Mouse (Mus musculus): ENCODE data around the gene Pfkfb3. TPM values are rescaled to one million over a fixed set of nuclear protein-coding genes. Genes with fewer than 3 reads are reported as not detected.

Gene Pfkfb3
- total RNA-seq, 2 experiments from 2014 or later = 38.1 to 42.3 TPM

DNA sequence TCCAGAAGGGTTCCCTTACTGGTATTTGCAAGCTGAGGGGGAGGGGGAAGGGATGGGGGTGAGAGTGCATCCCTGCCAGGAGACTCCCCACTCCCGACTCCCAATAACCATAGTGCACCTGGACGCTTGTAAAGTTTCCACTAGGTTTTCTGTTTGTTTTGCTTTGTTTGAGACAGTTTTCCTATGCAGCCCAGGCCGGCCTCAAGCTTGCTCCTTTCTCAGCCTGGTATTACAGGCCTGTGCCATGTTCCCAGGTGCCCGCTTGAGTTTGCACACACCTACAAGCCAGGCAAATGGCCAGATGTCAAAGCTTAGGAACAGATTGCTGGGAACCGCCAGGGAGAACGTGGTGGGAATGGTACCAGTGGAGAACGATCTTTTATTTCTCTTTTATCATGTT, 50.1 kb downstream of the Pfkfb3 start:
- DNase-seq (ENCODE audit: low spot score in 2 of 2) = no peak

GRCm38 (mm10) chr2:11502901-11503431, 50.9 kb downstream of the Pfkfb3 start:
- DNase-seq (ENCODE audit: low spot score in 2 of 2) = peak; percentile 81 to 89

DNA sequence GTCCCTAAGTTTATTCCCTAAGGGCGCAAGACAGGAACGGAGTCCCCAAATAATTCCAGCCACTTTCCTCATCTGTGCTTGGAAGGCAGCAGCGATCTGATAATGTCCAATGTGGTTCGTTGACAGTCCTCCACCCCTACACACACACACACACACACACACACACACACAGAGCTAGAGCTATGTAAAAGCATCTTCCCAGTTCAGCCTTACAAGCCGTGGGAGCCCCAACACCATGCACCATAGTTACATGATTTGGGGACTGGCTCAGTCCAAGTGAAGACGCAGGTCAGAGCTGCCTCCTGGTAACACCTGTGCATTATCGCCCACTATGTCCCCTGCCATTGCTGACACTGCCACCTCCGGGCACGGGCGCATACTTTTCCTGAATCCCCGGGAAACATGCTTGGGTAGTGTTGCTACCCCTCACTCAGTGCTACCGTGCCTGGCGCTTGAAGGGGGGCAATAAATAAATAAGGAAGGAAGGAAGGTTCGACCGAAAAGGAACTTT, 51.6 kb downstream of the Pfkfb3 start:
- DNase-seq (ENCODE audit: low spot score in 2 of 2) = no peak

- peak; percentile 91 to 94 for DNase-seq (ENCODE audit: low spot score in 2 of 2)
These were observed 52.3 kb downstream of the Pfkfb3 start for GRCm38 (mm10) chr2:11501301-11502254.

GRCm38 (mm10) chr2:11500666-11501065, 53.2 kb downstream of the Pfkfb3 start:
- DNase-seq (ENCODE audit: low spot score in 2 of 2) = peak in 1 of 2 experiments; percentile 9

DNA sequence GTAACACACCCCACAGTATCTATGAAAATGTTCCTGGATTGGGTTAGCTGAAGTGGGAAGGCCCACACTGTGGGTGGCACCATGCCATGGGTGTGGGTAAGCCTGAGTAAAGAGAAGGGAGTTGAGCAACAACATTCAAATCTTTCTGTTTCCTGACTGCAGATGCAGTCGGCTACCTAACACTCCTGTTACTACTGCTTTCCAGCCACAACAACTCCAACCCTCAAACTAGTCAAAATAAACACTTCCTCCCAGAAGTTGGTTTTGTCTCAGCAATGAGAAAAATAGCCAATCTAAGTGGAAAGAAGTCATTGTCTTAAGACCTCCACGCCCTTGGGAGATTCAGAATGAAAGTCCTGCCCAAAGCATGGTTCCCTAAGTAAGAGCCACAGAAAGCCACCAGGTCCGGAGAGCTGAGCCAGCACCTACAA, 57.3 kb downstream of the Pfkfb3 start:
- peak; percentile 40 to 64 for DNase-seq (ENCODE audit: low spot score in 2 of 2)

DNA sequence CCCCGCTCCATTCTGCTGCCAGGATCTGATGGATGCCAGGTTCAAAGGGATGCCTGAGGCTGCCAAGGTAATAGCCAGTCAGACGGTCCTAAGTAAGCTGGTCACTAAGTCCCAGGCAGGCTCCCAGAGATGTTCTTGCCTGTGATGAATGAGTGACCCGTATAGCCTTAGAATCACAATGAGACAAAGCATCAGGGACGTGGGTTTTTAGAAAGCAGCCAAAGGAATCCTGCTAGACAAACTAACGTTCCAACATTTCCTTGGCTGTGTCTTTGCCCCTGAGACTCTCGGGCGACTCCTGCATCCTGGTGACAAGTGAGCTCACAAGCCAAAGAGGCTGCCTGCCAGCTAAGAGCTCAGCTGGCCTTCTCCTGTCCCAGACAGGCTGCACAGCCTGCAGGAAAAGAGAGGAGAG, 59.0 kb downstream of the Pfkfb3 start:
- peak in 1 of 2 experiments; percentile 15 for DNase-seq (ENCODE audit: low spot score in 2 of 2)

GRCm38 (mm10) chr2:11492855-11493254, 61.0 kb downstream of the Pfkfb3 start:
- DNase-seq (ENCODE audit: low spot score in 2 of 2) = no peak

GRCm38 (mm10) chr2:11491471-11491870, 62.4 kb downstream of the Pfkfb3 start:
- DNase-seq (ENCODE audit: low spot score in 2 of 2) = no peak

DNA sequence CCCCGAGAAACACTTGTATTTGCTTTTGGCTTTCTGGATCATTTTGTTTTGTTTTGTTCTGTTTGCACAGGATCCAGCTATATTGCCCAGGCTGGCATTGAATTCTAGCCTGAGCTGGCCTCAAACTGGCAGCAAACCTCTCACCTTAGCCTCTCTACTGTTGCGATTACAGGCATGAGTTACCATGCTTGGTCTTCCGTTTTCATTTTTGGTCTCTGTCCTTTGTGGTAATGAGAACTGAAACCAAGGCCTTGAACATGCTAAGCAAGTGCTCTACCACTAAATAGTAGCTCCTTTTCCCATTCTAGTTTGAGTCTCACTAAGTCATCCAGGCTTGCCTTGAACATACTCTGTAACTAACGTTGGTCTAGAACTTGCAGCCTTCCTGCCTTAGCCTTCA, 63.3 kb downstream of the Pfkfb3 start:
- DNase-seq (ENCODE audit: low spot score in 2 of 2) = no peak

GRCm38 (mm10) chr2:11483226-11483625, 70.7 kb downstream of the Pfkfb3 start:
- no peak for DNase-seq (ENCODE audit: low spot score in 2 of 2)

DNA sequence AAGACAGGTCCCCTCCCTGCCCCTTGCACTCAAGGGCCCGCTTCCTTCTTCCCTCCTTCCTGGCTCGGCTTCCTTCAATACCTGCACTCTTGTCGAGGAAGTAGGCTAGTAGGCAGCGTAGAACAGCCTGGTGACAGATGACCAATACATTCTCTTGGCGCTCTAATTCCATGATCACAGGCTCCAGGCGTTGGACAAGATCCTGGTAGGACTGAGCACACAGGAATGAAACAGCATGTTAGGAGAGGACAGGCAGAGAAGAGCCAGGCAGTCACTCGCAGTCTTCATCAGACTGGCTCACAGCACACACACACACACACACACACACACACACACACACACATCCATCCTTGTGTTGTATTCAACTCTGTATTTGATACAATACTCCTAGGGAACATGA, 71.5 kb downstream of the Pfkfb3 start:
- no peak for DNase-seq (ENCODE audit: low spot score in 2 of 2)

DNA sequence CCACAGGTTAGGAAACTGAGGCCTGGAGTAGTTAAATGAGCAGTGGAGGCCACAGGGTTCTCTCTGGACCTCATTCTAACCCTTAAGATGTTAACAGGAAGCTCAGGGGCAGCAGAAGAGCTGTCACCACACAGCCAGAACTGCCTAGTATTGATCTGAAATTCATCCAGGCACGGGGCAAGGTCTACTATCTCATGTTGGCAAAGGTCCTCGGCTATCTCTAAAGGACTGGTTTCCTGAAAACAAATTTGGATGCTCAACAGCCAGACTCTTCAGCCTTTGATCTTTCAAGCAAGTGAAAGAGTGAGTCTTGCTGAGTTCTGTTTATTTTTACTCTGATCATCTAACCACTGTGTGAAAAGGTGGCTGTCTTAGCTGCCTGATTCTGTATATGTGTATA, 74.9 kb downstream of the Pfkfb3 start:
- no peak for DNase-seq (ENCODE audit: low spot score in 2 of 2)

GRCm38 (mm10) chr2:11475316-11475715, 78.6 kb downstream of the Pfkfb3 start:
- no peak for DNase-seq (ENCODE audit: low spot score in 2 of 2)

DNA sequence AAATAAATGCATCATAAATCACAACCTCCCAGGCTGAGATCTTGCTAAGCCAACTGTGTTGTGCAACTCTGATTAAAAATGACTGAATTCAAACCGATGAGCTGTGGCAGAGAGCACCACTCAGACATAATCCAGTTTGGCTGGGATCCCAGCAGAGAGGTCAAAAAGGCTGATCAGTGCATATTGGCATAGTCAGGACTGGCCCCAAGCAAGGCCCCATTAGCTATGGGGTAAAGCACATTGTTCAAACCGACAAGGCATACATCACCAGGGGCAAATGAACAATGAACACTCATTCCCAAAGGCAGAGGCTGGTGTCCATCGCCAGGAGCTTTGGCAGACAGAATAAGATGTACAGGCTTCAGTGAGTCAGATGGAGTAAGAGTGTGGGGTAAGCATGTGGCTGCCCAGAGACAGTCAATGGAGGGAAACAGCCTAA, 89.2 kb downstream of the Pfkfb3 start:
- DNase-seq (ENCODE audit: low spot score in 2 of 2) = no peak

DNA sequence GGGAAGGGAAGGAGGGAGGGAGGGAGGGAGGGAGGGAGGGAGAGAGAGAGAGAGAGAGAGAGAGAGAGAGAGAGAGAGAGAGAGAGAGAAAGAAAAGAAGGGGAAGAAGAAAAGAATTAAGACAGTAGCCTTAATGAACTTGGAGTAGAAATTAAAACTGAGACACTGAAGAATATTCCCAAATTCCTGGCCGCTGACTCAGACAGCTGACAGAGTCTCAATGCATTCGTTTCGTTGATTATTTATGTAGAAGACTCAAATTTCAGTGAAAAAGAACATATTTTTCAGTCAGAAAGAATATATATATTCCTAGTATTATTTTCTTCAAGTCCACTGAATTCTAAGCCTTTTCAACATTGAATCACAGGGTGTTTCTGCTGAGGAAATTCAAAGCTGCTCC, 92.9 kb downstream of the Pfkfb3 start:
- DNase-seq (ENCODE audit: low spot score in 2 of 2) = no peak

DNA sequence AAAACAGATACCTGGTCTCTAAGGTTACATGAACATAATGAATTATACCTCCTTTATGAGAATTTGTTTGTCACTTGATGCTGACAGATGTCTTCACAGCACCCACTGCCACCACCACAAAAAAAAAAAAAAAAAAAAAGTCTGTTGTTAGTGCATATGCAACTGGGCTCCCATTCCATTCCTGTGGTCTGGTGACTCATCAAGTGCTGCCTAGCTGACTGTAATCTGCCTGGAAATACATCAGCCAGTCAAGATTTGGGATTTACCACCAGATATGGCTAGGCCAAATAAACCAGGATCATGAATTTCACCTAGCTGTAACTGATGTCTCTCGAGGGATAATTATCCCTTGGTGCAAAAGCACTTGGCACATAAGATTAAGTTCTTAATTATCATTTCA, 95.4 kb downstream of the Pfkfb3 start:
- DNase-seq (ENCODE audit: low spot score in 2 of 2) = no peak

GRCm38 (mm10) chr2:11457904-11458303, 96.0 kb downstream of the Pfkfb3 start:
- no peak for DNase-seq (ENCODE audit: low spot score in 2 of 2)

DNA sequence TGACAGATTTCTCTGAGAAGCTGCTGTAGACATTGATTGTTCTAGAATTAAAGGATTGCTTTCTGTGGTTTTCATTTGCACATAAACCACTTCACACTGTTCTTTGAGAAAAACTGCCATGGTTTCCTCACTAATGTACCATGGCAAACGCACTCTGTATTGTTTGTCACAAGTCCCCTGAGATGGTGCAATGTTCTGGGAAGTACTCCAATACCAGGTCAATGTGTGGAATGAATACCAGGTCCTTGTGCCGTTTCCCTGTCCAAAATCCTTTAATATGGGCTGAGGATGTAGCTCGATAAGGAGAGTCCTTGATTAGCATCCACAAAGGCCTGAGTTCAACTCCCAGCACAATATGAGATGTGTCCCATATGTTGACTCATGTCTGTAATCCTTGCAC, 105.2 kb downstream of the Pfkfb3 start:
- no peak for DNase-seq (ENCODE audit: low spot score in 2 of 2)

DNA sequence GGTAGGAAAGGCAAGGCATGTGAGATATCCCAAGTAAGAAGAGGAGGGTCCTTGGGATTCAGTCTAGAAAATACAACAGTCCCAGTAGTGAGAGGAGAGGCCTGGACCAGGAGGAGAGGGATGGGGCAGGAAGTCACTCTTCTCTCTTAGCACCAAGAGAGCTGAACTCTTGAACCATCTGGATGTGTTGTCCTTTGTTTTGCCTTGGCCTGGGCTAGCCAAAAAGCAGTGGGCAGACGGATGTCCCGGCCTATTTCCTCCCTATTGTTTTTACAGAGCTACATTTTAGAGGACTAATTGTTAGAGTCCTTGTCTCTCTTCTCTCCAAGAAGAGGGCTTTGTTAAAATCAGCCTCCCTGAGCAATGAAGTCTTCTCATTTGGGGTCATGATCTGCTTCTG, 106.0 kb downstream of the Pfkfb3 start:
- DNase-seq (ENCODE audit: low spot score in 2 of 2) = no peak

DNA sequence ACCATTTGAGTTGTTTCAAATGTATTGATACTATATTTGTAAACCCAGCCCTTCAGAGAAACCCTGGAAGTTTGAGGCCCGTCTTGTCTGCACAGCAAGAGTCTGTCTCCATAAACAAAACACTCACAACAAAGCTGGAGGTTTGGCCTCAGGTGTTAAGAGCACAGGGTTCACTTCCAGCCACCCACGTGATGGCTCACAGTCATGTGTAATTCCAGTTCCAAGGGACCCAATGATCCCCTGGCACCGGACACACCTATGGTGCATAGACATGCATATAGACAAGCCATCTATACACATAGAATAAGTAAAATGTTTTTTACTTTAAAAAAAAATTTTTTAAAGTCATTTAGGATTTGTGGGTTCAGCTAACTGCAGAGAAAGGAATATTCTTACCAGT, 108.2 kb downstream of the Pfkfb3 start:
- no peak for DNase-seq (ENCODE audit: low spot score in 2 of 2)

DNA sequence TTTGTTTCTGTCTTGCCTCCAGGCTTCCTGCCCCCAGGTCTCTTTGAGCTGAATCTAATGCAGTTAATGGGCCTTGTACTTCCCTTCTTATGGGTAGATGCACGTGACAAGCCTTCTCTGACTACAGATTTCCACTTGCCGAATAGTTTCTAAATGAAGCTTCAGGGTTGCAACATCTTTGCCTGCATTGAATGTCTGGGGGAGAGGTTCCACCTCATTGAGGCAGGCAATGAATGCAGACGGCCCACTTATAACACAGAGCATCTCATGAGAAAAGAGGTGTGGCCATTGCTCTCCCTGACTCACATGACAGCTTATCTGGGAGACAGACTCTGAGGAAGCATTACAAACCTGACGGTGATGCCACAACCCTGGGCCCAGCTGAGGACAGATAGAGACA, 112.0 kb downstream of the Pfkfb3 start:
- no peak for DNase-seq (ENCODE audit: low spot score in 2 of 2)
